Mouse (Mus musculus) lung, postnatal 10 days (tissue): ENCODE results near the gene Nfib.
A peak's percentile ranks its signal among the peaks of the same experiment; 100 is the strongest.
"Not testable (repeated sequence)": the region's sequence is repeated elsewhere in the genome, so short reads cannot be mapped to it uniquely, and the experiment has no call there.

Source experiments
- DNase-seq: peaks from one replicate; pipeline ENCODE4 v3.0.0; 2021

Gene Nfib

DNA sequence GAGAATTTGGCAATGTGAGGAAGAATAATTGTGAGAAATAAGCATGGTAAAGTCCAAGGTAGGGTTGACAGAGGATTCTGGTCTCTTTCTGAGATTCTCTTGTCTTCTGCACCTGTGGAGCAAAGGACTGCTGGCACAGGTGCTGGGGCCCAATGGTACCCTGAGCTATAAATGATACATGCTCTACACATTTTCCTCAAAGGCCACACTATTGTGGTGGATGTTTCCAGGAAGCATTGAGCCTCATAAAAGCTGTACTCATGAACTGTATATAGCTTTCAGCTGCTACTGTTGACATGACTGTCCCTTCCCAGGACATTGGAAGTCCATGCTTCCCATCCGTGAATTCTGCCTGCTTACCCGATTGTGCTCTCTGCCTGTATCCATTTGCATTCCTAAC is 418.1 kb downstream of the Nfib start:
- no peak for DNase-seq

DNA sequence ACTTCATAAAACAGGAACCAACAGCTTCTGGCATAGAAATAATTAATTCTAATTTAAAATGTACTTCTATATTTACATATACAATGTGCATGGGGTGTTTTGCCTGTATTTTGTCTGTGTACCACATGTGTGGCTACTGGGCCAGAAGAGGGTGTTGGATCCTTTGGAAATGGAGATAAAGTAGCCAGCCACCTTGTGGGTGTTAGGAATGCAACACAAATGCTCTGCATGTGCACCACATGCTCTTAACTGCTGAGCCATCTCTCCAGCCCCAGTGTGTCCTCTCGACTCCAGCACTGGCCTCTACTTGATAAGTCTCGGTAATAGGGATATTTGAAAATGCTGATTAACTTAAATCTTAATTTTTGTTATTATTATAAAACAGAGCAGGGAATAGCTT is 418.6 kb downstream of the Nfib start:
- DNase-seq, result no peak

- DNase-seq, result no peak
These were observed 422.0 kb downstream of the Nfib start for GRCm38 (mm10) chr4:82283536-82283935.

DNA sequence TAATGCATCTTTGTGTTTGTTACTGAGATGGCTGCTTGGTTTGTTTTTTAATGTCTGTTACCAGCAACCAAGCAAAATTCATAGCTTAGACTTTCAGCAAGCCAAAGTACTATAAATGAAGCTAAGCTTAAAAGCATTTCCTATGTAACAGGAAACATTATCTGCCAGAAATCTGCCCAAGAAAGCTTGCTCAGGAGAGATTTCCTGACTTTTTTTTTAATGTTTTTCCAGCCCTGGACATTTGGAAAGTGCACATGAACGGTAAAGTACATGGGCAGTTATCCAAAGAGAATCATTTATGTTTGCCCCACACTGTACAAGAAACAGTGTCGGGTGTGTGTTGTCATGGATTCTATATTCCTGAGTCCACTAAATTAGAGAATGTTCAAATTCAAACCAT is 429.6 kb downstream of the Nfib start:
- DNase-seq, result no peak

GRCm38 (mm10) chr4:82273049-82273754 is 432.3 kb downstream of the Nfib start:
- peak; percentile 38 for DNase-seq

- DNase-seq, result no peak
These were observed 433.5 kb downstream of the Nfib start for GRCm38 (mm10) chr4:82272099-82272498.

DNA sequence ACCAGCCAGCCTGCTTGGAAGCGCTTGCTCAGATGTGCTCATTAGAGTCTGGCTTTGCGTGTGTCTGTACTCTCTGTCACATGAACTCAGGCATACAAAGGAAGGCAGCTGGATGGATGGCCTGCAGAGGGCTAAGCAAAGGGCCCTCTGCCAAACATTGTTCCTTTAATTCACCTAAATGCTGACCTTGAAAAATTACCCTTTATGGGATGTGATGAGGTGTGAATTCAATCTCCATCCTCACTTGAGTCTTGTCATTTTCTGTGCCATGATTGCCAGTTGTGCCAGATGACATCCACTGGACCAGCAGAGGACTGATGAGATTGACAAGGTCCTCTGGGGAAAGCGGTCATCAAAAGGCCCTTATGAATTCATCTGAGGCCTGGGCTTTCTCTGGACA is 434.0 kb downstream of the Nfib start:
- DNase-seq, result no peak

DNA sequence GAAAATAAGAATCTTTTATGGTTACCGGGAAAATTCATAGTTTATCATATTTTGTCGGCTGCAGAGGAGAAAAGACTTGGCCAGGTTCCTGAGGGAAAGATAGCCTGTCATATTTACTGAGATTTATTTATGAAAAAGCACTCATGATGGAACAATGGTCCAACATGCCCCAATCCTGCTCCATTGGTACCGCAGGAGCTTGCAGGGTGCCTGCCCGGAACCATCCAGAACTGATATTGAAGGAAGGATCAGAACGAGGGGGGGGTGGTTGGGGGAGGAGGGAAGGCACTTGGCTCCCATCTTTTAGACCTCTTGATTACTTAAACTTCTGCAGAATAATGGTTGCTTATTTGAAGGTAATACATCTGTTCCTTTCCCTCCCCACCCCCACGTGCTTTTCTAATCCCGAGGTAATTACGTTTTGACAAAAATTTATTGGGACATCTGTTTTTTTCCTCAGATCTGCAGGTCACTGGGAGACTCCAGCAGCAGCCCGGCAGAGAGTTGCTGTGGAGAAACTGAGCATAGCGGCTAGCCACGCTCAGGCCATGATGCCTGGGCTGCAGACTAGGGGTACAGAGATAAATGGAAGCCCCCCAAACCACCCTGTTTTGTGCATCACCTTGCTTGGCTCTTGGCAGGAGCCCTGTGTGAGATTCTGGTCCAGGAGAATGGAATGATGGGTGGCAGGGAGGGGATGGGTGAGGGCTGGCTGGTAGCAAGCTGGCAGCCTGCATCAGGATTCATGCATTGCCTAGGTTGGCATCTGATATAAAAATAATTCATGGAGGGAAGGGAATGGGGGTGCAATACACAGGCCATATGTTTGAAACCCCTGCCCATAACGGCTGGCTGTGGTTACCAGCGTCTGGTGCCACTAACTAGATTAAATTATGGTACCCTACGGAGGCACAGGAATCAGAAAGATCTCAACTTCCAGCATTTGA is 437.4 kb downstream of the Nfib start:
- no peak for DNase-seq

GRCm38 (mm10) chr4:82266066-82266619 is 439.4 kb downstream of the Nfib start:
- DNase-seq, result peak; percentile 27

DNA sequence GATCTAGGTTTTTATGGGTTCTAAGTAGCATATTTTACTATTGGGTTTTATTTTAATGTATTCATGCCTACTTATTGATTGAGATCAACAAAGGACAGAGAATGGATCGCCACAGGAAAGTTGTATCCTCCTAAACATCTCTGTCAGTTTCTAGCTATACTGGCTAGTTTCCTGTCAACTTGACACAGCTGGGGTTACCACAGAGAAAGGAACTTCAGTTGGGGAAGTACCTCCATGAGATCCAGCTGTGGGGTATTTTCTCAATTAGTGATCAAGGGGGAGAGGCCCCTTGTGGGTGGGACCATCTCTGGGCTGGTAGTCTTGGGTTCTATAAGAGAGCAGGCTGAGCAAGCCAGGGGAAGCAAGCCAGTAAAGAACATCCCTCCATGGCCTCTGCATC is 447.0 kb downstream of the Nfib start:
- not testable (repeated sequence) for DNase-seq

DNA sequence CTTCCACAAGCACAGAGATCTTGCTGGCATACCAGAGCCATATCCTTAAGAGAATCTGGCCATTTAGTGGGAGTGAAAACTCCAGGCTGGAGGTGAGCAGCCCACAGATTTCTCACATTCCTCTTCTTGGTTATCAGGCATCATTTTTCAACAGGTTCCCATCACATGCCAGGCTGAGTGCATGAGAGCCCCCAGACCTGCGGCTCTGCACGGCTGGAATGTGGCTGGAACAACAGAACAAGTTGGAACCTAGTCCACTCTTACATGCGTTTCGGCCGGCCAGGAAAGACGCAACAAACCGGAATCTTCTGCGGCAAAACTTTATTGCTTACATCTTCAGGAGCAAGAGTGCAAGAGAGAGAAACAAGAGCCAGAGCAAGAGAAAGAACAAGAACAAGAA is 453.5 kb downstream of the Nfib start:
- no peak for DNase-seq

DNA sequence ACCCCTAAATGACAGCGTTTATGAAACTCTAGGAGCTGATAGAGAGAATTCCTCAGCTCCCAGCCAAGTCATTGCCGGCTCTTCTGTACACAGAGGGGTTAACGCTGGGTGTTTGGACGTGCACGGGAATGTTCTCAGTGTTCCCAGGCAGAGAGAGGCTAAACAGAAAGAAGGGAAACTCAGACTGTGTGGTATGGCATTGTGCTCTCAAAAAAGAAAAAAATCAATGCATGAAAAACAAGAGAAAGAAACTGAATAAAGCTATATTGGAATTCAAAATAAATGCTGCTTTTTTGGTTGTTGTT is 455.2 kb downstream of the Nfib start:
- DNase-seq, result peak; percentile 35

DNA sequence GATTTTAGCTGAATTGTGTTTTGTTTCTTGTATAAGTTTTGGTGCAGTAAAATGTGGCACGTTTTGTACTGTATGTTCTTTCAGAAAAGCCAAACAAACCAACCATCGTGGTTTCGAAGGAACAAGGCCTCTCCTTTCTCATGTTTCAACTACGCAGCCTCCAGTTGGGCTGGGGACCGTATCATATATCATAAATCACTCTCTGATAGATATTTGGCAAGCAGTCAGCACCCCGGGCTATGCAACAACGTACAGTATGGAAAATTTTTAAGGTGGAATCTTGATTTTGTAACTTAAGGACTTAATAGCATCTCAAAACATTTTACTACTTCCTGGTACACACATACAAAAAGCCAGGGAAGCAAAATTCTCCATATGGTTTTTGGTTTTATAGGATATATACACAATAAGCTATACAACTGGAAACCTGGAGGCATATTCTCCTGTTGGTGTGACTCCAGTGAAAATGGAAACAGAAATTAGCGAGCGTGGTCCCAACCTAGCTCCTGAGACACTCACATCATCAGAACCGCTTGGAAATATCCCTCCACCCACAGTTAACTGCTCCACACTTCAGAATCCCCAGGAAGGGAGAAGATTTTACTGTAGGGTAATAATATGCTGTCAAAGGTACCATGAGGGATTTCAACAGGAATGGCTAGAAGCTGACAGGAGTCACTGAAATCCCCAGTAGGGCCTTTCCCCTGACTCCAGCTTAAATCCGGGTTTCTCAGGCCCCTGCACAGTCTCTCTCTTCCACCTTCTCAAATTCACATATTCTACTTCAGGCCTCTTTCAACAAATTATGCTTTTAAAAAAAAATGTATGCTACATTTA is 455.8 kb downstream of the Nfib start:
- no peak for DNase-seq

DNA sequence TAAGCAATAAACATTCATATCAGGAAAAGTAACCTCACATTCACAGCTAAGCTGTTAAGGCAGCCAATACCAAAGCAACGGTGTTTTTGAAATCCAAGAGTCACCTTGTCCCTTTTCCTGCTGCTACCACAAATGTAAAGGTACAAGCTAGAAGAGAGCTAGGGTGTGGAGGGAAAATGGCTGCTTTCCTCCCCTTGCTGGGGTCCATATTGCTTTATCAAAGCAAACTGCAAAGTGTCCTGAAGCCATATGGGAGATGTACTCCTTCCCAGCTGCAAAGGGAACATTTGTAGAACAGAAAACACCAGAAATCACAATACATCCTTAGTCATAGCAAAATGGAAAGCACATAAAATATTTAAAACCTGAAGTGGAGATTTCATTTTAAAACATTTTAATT is 456.6 kb downstream of the Nfib start:
- no peak for DNase-seq

- DNase-seq, result no peak
These were observed 457.5 kb downstream of the Nfib start for GRCm38 (mm10) chr4:82248031-82248430.

DNA sequence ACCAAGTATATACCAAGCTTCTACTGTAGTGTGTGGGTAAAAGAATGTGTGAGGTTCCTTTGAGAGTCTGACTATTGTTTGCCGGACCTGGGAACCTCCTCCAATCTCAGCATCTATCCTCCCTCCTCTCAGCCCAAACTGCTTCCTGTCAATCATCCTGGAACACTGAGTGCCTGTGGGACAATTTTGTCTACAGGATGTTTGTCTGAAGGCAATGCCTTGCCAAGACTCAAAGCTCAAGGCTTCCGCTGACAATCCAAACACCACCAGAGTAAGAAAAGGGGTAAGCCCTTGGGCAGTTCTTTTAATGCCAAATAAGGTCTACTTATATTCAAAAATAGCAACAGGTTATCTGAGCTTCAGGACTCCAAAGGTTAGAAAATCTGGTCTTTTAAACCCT is 459.3 kb downstream of the Nfib start:
- peak; percentile 80 for DNase-seq
